Mouse (Mus musculus): ENCODE results near the gene Tedc2. TPM values are rescaled to one million over a fixed set of nuclear protein-coding genes. Genes with fewer than 3 reads are reported as not detected.
A peak's percentile ranks its signal among the peaks of the same experiment; 100 is the strongest.

The Tedc2 gene
- polyA plus RNA-seq, 1 experiment: 7.5 TPM

- no peaks in the 10 kb centered on the region for H3K36me3 ChIP-seq (ENCODE audit: control insufficient read depth, insufficient read depth, low read length)
- no peak for TF ChIP-seq CTCF (IDR thresholded peaks at IDR 0.05; ENCODE audit: extremely low read depth, insufficient read depth, insufficient read length, insufficient replicate concordance)
- peaks cover 24% of the 10 kb centered on the region for H3K4me1 ChIP-seq (ENCODE audit: control insufficient read depth, insufficient read depth, insufficient read length)
- H3K4me3 ChIP-seq (ENCODE audit: extremely low read depth, insufficient read depth, insufficient read length): peak within 1 kb of the TSS; percentile 22; the same call in 1 of the 2 replicates
- no peak within 1 kb of the TSS for H3K27ac ChIP-seq (ENCODE audit: insufficient read depth, low read length)
- peaks cover 25% of the 10 kb centered on the region for H3K27me3 ChIP-seq (ENCODE audit: control insufficient read depth, insufficient read depth, low read length)
- 18% methylated on average over 35 of the region's 43 CpGs for WGBS
- DNase-seq (ENCODE audit: low read depth in 1 of 2, low spot score in 2 of 2): no peak
These were observed 11.4 kb downstream of the Tedc2 start, which contains the start of gene Ntn3 for GRCm38 (mm10) chr17:24209043-24209915. Gene Ntn3 (minus strand): TSS chr17:24209531.

GRCm38 (mm10) chr17:24208641-24209042 is 12.0 kb downstream of the Tedc2 start:
- Histone ChIP-seq H3K27me3 (ENCODE audit: control insufficient read depth, insufficient read depth, low read length) (peaks cover 25% of the 10 kb centered on the region), H3K4me1 (ENCODE audit: control insufficient read depth, insufficient read depth, insufficient read length) (peaks cover 24% of the 10 kb centered on the region), H3K27ac (ENCODE audit: insufficient read depth, low read length) (no peak overlapping the region), H3K36me3 (ENCODE audit: control insufficient read depth, insufficient read depth, low read length) (no peaks in the 10 kb centered on the region), H3K4me3 (ENCODE audit: extremely low read depth, insufficient read depth, insufficient read length) (peak overlapping the region; percentile 22; the same call in 1 of the 2 replicates)
- no peak for DNase-seq (ENCODE audit: low read depth in 1 of 2, low spot score in 2 of 2)
- WGBS: 24% methylated on average over 29 of the region's 29 CpGs
- TF ChIP-seq POLR2A (IDR thresholded peaks at IDR 0.05; ENCODE audit: low read depth, low read length) (no peak), CTCF (IDR thresholded peaks at IDR 0.05; ENCODE audit: extremely low read depth, insufficient read depth, insufficient read length, insufficient replicate concordance) (no peak)

- no peak for DNase-seq (ENCODE audit: low read depth in 1 of 2, low spot score in 2 of 2)
- 89% methylated on average over 34 of the region's 34 CpGs for WGBS
- peaks cover 24% of the 10 kb centered on the region for H3K4me1 ChIP-seq (ENCODE audit: control insufficient read depth, insufficient read depth, insufficient read length)
- no peaks in the 10 kb centered on the region for H3K36me3 ChIP-seq (ENCODE audit: control insufficient read depth, insufficient read depth, low read length)
- H3K4me3 ChIP-seq (ENCODE audit: extremely low read depth, insufficient read depth, insufficient read length): no peak overlapping the region
- peaks cover 25% of the 10 kb centered on the region for H3K27me3 ChIP-seq (ENCODE audit: control insufficient read depth, insufficient read depth, low read length)
- TF ChIP-seq POLR2A (IDR thresholded peaks at IDR 0.05; ENCODE audit: low read depth, low read length) (no peak), CTCF (IDR thresholded peaks at IDR 0.05; ENCODE audit: extremely low read depth, insufficient read depth, insufficient read length, insufficient replicate concordance) (no peak)
- no peak overlapping the region for H3K27ac ChIP-seq (ENCODE audit: insufficient read depth, low read length)
These were observed 12.6 kb downstream of the Tedc2 start for GRCm38 (mm10) chr17:24207768-24208640.

- TF ChIP-seq POLR2A (IDR thresholded peaks at IDR 0.05; ENCODE audit: low read depth, low read length): no peak
- TF ChIP-seq CTCF (IDR thresholded peaks at IDR 0.05; ENCODE audit: extremely low read depth, insufficient read depth, insufficient read length, insufficient replicate concordance): no peak
- Histone ChIP-seq H3K36me3 (ENCODE audit: control insufficient read depth, insufficient read depth, low read length) (no peaks in the 10 kb centered on the region), H3K4me3 (ENCODE audit: extremely low read depth, insufficient read depth, insufficient read length) (peak overlapping the region; percentile 60; the same call in 1 of the 2 replicates), H3K27me3 (ENCODE audit: control insufficient read depth, insufficient read depth, low read length) (peaks cover 21% of the 10 kb centered on the region), H3K27ac (ENCODE audit: insufficient read depth, low read length) (no peak overlapping the region), H3K4me1 (ENCODE audit: control insufficient read depth, insufficient read depth, insufficient read length) (peaks cover 21% of the 10 kb centered on the region)
- 9% methylated on average over 59 of the region's 62 CpGs for WGBS
- DNase-seq (ENCODE audit: low read depth in 1 of 2, low spot score in 2 of 2): peak in 1 of 2 experiments; percentile 22
These were observed 13.9 kb downstream of the Tedc2 start for GRCm38 (mm10) chr17:24206451-24207351.

GRCm38 (mm10) chr17:24205908-24206361 is 14.7 kb downstream of the Tedc2 start:
- WGBS: 7% methylated on average over 15 of the region's 15 CpGs
- H3K4me3 ChIP-seq (ENCODE audit: extremely low read depth, insufficient read depth, insufficient read length): peak overlapping the region; percentile 60; the same call in 1 of the 2 replicates
- TF ChIP-seq POLR2A (IDR thresholded peaks at IDR 0.05; ENCODE audit: low read depth, low read length) (no peak), CTCF (IDR thresholded peaks at IDR 0.05; ENCODE audit: extremely low read depth, insufficient read depth, insufficient read length, insufficient replicate concordance) (no peak)
- peaks cover 19% of the 10 kb centered on the region for H3K27me3 ChIP-seq (ENCODE audit: control insufficient read depth, insufficient read depth, low read length)
- no peaks in the 10 kb centered on the region for H3K36me3 ChIP-seq (ENCODE audit: control insufficient read depth, insufficient read depth, low read length)
- no peak overlapping the region for H3K27ac ChIP-seq (ENCODE audit: insufficient read depth, low read length)
- DNase-seq (ENCODE audit: low read depth in 1 of 2, low spot score in 2 of 2): no peak
- H3K4me1 ChIP-seq (ENCODE audit: control insufficient read depth, insufficient read depth, insufficient read length): peaks cover 21% of the 10 kb centered on the region
